Mouse (Mus musculus) erythroblast, embryonic 14.5 days (primary cell): ENCODE data around the gene Tmco1.

Source experiments
- GATA1 ChIP-seq: IDR thresholded peaks from 2 replicates; pipeline ENCODE4 v1.6.1; 2012; ENCODE audit warnings: low read length, inconsistent platforms, mixed read lengths
- TAL1 ChIP-seq: IDR thresholded peaks from 3 replicates; pipeline ENCODE4 v1.6.1; 2012; ENCODE audit warnings: low read length, inconsistent platforms, mixed read lengths

- no peak for TF ChIP-seq GATA1
- TF ChIP-seq TAL1 = no peak
Measured at GRCm38 (mm10) chr1:167274646-167275390, 33.4 kb upstream of the Tmco1 start.
